Mouse (Mus musculus): ENCODE results near the gene Cask.
A peak's percentile ranks its signal among the peaks of the same experiment; 100 is the strongest.

The Cask gene

GRCm38 (mm10) chrX:13513127-13513526, 338.0 kb downstream of the Cask start:
- DNase-seq = no peak

DNA sequence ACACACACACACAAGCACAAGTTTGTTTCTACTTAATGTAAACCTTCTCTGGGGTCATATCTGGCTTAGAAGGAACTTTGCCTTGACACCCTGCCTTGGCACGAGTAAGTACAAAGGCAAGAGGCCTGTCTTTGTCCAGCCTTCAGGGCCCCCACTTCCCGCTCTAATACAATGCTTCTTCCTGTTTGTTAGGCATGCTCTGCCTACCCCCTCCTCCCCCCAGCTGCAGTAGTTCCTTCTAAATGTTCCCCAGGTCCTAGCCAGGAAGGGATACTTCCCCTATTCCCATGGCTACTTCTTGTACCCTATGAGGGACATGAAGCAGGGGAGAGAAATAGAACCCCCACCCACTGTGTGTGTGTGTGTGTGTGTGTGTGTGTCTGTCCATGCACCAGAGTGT, 344.8 kb downstream of the Cask start:
- DNase-seq = no peak

DNA sequence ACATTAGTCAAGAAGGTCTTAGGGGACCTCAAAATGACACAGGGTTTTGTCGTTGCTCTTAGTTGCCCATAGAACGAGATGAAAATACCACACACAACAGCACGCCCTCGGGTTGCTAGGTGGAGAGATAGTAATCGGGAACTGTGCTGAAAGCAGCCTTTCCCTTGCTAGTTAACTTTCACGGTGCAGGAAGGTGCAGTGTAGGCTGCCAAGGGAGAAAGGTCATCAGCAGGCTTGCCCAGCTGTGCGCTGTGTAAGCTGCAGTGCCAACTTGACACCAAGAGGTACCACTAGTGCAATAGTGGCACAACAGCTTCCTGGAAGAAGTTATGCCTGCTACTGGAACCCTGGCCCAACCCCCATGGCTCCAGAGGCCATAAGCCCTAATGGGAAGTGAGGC, 346.8 kb downstream of the Cask start:
- DNase-seq = no peak

DNA sequence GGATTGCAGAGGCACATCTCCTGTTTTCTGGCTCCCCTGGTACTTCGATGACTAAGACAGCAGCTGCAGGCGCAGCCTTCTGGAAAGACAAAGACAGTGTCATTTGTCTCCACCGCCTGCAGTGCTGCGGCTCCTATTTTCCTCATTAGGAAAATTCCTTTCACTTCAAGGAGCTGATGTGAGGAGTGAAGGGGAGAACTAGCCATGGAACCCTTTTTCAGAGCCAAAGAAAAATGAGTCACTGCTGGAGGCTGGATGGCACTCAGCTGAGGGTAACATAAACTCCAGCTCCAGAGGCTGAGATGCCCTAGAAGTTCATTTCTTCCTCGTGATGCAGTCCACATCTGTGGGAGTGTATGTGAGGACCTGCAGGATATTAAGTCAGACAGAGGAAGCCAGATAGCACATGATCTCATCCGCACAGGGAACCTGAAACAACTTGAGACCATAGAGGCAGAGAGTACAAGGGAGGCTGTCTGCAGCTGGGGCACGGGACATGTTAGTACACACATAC, 348.2 kb downstream of the Cask start:
- DNase-seq = peak; percentile 51

- DNase-seq = no peak
These were observed 350.9 kb downstream of the Cask start for GRCm38 (mm10) chrX:13500284-13500683.

DNA sequence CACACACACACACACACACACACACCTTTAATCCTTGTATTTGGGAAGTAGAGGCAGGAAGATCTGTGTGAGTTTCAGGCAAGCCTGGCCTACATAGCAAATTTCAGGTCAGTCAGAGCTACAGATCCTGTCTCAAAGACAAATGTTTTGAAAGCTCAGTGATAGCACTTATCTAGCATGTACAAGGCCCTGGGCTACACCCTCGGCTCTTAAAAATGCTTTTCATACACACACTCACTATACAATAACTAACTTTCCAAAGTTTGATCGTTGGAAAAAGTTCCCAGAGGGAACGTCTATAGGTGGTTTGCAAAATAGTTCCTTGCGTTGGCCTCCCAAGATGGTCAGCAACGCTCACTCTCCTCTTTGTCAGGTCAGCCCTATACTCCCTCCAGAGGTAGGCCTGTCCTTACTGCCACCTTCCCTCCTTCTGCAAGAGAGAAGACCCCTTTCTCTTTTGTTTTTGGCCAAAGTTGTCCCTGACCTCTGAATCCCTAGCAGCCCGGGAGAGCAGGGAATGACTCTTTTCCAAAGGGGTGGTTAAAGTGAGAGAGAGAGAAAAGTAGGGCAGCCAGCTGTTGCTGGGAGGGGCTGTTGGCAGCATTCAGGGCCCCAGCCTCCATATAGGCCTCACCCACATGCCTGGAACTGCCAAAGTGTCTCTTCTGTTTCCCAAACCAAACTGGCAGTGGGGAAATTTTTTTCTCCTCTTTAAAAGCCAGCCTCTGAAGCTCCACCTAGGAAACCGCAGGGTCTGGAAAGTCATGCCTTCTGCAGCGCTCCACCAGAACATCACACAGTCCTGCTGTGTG, 356.1 kb downstream of the Cask start:
- DNase-seq = no peak

DNA sequence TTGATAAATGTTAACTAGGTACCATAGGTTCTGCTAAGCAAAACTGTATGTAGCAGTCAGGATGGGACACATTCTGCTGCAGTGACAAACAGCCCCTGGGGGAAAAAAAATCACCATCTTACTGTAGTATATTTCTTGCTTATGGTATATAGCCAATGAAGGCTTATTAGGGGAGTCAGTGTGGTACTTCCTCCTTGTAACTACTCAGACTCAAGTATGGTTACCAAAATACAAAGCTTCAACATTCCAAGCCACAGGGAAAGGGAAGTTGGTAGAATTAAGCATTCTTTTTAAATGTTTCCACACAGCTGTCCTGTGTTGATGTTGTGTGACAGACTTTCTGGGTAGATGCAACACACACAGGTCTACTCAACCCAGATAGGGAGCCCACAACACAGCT, 358.2 kb downstream of the Cask start:
- DNase-seq = no peak

GRCm38 (mm10) chrX:13490941-13491340, 360.2 kb downstream of the Cask start:
- DNase-seq = no peak

GRCm38 (mm10) chrX:13489761-13490160, 361.4 kb downstream of the Cask start:
- no peak for DNase-seq

GRCm38 (mm10) chrX:13489001-13489400, 362.2 kb downstream of the Cask start:
- no peak for DNase-seq

GRCm38 (mm10) chrX:13484447-13484846, 366.7 kb downstream of the Cask start:
- no peak for DNase-seq

DNA sequence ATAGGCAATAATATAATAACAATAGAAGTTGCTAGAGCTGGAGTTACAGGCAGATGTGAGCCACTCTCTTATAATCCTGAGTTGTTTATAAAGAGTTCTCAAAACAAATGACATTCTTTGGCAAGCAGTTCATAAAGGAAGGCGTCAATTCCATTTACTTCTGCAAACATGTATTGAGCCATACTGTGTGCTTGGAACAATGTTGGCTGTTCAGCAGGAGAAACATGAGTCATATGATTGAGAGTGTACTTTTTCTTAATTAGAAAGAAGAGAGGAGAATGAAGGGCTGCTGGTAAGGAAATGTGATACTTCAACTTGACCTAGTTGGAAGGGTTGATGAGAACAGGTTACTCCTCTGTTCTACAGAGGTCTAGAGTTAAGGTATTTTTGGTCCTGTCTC, 368.6 kb downstream of the Cask start:
- no peak for DNase-seq

DNA sequence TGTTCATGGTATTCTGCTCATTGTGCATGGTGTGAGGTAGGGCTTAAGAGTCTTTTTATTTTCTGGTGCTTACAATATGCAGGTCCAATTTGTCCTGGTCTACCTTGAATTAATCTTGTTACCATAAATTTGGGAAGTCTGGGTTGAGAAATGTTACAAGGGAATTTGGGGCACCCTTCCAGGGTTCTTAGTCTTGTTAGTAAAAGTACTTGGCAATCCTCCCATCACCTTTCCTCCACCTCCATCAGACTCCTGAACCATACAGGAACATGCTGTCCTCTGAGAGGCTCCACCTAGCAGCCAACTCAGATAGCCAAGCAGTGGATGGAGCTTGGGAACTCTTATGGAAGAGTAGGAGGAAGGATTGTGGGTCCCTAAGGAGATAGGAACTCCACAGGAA, 371.6 kb downstream of the Cask start:
- no peak for DNase-seq

- DNase-seq = no peak
These were observed 372.9 kb downstream of the Cask start for GRCm38 (mm10) chrX:13478298-13478697.

DNA sequence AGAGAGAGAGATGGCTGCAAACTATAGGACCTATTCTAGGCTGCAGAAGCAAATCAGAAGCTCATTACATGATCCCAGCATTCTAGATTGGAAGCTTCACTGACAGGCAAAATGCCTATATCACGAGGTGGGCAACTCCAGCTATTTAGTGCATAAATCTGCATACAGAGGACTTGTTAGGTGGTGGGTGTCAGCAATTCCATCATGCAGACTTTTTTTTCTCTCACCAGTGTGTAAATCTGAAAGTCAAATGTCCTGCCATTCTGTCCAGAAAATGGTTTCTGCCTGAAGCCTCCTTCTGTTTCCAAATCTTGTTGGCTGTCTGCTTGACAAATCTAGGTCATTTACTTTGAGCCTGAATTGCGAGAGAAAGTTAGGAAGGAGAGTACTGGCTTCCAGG, 373.6 kb downstream of the Cask start:
- DNase-seq = no peak

GRCm38 (mm10) chrX:13475382-13475781, 375.8 kb downstream of the Cask start:
- no peak for DNase-seq

DNA sequence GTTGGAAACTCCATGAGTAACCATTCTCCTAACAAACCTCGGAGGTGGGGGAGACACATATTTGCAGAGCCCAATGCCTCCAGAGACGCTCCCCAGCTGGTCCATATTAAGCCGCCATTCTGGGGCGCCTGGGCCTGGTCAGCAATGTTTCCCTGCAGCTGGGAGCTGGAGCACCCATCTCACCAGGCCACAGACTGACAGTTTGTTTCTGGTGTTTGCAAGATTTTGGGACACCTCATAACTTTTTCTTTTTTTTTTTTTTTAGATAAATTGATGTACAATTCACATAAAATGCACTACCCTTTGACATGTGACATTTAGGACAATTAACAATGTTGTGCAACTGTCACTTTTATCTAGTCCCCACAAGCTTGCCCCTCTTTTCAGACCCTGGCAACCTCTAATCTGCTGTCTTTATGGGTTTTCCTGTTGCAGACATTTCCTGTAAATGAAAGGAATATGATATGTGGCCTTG, 378.4 kb downstream of the Cask start:
- no peak for DNase-seq

DNA sequence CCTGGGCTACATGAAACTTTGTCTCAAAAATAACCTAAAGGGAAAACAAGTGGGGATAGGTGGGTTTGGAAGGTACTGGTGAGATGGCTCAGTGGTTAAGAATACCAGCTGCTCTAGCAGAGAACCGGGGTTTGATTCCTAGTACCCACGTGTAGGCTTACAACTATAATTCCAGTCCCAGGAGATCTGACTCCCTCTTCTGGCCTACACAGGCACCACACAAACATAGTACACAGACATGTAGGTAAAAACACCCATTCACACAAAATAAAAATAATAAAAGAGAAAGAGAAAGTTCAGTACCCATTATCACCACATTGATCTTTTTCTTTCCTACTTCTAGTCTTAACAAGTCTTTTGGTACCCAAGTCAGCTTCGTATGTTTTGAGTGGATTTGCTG, 379.2 kb downstream of the Cask start:
- DNase-seq = no peak

- DNase-seq = peak; percentile 59
These were observed 381.7 kb downstream of the Cask start for GRCm38 (mm10) chrX:13469160-13470116.

- no peak for DNase-seq
These were observed 384.0 kb downstream of the Cask start for GRCm38 (mm10) chrX:13467121-13467571.
